Mouse (Mus musculus) lung, postnatal 25 days (tissue): ENCODE data around the gene Atf7.

ENCODE experiments used
- DNase-seq: peaks from one replicate; pipeline ENCODE4 v3.0.0; 2022; ENCODE audit warnings: low spot score

Gene Atf7

DNA sequence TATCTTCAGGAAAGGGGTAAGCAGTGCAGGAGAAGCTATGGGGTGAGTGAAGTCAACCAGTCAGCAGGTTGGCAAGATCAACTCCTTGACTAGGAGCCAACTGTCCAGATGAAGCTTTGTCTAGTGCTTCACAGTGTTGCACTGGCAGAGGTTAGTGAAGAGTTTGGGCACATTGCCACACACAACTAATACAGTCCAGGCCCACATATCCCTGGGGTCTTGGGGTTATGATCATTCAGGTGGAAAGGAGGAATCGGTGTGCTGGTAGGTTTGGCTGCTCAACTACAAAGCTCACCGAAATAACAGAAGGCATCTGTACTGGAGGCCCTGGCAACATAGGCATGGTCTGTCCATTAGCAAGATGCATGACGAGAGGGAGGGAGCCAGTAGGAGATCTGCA is 77.8 kb downstream of the Atf7 start:
- DNase-seq, result no peak

DNA sequence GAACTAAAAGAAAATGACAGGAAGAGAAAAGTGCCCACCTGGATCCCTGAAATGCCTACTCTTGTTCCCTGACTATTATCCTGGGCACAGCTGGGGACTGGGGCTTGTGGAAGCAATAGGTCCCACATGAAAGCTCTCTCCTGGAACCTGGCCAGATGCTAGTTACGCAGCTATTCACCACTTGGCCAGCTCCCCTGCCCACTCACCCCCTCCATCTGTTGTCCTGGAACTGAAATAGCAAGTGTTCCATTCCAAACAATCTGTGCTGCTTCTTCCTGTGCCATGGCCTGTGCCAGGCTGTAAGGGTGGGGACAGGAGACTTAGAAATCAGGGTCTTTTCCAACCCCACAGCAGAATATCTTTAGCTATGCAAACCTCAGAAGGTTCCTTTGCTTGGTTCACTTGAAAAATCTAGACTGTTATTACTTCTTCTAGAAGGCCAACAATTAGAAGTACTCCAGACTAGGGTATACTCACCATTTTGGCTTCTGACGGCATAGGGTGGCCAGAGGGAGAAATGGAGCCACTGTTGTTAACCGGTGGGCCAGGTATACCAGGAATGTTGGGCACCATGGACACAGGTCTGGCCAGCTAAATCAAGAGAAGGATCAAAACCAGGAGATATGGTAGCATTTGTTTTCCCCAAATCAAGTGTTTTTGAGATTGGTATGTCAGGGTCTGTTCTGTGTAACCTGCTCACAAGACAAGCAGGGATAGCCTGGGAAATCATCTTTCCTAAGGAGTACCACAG is 78.4 kb downstream of the Atf7 start:
- DNase-seq, result peak; percentile 69

GRCm38 (mm10) chr15:102546246-102546645 is 79.0 kb downstream of the Atf7 start:
- DNase-seq, result no peak

GRCm38 (mm10) chr15:102544801-102545200 is 80.5 kb downstream of the Atf7 start:
- no peak for DNase-seq

DNA sequence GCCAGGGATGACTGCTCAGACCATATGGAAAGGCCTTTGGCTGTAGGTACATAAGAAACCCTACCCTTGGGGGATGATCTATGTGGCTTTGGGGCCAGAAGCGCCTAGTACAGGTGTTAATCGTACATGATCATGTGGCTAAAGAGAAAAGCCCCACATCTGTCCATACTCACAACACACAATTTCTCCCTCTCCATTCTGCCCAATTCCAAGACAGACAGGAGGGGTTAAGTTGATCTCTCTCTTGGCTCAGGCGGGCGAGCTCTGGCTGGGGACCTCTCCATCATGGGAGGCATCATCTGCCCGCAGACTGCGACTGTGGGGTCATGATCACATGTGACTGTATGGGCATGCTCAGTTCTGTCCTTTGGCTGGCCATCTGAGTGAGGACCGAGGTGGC is 91.3 kb downstream of the Atf7 start:
- no peak for DNase-seq

DNA sequence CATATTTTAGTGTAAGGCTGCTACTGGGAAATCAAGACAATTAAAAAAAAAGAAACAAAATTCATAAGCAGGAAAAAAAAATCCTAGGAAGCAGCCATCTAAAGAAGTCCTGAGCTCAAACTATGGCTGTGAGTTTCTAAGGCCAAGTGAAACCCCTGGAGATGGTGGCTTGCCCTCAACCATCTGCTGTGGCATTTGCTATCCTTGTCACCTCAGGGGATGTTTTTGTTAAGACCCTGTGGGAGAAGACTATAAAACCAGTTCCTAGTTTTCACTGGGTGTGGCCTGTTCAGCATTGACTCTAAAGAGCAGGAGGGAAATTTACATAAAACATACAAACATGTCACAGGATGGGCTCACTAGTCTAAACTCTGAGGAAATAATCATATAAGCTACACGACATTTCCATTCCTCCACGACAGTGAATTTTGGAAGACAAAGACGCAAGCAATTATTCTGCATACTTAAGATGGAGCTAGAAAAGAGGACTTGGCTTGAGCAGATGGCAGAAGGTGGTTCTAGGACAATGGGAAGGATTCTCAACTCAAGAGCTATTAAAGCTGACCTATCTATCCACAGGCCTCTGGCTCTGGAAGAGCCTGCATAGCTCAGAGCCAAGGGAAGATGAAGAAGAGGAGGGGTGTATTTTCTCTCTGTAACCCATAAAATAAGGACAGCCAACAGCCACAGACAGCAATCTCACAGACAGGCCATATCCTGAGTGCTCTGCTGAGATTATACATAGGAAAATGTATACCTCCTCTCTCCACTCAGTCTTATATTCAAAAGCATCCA is 93.0 kb downstream of the Atf7 start:
- DNase-seq, result no peak

- DNase-seq, result no peak
Measured at GRCm38 (mm10) chr15:102531586-102531985, 93.7 kb downstream of the Atf7 start.

GRCm38 (mm10) chr15:102530566-102530965 is 94.7 kb downstream of the Atf7 start:
- no peak for DNase-seq

GRCm38 (mm10) chr15:102528396-102528795 is 96.9 kb downstream of the Atf7 start:
- no peak for DNase-seq

- DNase-seq, result no peak
Measured at GRCm38 (mm10) chr15:102527936-102528335, 97.3 kb downstream of the Atf7 start.

- DNase-seq, result no peak
Measured at GRCm38 (mm10) chr15:102526111-102527002, 98.9 kb downstream of the Atf7 start.

DNA sequence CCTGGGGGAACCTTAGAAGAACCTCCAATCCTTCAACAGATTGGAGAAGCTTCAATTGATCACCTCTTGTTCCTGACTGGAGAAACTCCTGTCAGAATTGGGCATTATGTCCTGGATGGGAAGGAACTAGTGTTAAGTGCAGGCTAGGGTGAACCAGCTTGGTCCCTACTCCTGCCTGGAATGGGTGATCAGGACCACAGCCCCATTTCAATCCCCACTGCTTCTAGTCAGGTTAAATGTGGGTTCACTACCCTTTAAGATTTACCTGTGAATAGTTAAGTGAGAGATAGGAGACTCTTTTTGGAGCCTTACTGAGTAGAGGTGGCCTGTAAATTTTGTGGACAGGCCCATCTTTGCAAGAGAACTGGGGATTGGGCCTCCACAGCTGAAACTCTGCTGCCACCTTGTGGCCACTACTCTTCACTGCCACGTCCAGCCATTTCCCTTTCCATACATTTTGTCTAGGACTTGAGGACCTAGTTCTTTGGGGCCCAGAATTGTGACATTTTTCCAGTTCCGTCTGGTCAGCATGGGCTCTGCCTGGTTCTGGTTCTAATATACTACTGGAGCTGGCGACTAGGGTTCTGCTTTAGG is 100.3 kb downstream of the Atf7 start, which contains the start of gene Npff:
Gene Npff (minus strand): TSS at position 51 of the 594 bp plus-strand sequence.
- peak; percentile 73 for DNase-seq

- no peak for DNase-seq
Measured at GRCm38 (mm10) chr15:102521480-102521879, 103.8 kb downstream of the Atf7 start.

GRCm38 (mm10) chr15:102520416-102520815 is 104.8 kb downstream of the Atf7 start:
- no peak for DNase-seq

GRCm38 (mm10) chr15:102519211-102520141 is 105.8 kb downstream of the Atf7 start:
- no peak for DNase-seq

DNA sequence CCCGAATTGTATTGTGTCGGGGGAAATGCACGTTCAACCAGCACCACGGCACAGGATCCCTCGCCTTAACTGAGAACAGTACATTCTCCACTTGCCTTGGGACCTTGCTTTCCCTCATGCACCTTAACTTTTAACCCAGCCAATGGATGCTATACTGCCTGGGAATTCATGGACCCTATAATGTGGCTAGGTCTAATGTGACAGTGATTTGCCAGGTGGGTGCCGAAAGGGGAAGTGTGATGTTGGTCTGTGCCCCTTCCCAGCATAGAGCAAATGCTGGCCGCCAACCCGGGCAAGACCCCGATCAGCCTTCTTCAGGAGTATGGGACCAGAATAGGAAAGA is 106.4 kb downstream of the Atf7 start:
- no peak for DNase-seq

GRCm38 (mm10) chr15:102517976-102518858 is 107.0 kb downstream of the Atf7 start, which contains the start of gene Tarbp2:
Gene Tarbp2, plus strand, starts transcription at chr15:102518192.
- DNase-seq, result peak; percentile 100

- no peak for DNase-seq
Measured at GRCm38 (mm10) chr15:102517631-102517975, 107.7 kb downstream of the Atf7 start.

DNA sequence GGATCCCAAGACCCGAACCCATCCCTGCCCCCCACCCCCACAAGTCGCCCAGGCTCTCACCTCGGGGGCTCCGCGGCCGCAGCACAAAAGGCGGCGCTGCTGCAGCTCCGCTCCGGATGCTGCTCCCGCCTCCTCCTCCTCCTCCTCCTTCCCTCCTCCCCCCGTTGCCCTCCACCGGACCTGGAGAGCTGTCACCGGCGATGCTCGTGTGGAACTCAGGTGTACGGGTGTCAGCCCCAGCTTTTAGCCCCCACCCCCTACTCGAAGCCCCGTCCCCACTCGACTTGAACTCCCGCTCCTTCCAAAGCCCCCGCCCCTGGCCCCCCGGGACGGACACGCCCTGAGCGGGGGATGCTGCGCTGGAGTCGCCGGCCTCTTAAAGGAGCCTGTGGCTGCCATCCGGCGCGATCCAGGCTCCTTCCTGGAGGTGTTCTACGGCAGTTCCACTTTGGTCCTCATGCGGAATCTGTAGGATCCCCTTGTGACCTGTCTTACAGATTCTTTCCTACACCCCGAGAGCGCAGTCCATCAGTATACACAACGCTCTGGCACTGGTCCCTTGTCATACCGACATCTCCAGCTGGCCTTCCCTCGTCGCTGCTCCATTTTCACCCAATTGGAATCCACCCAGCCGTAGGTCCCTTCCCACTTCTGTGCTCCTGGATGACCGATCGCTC is 108.4 kb downstream of the Atf7 start, which contains the start of gene Map3k12:
Gene Map3k12 (minus strand): TSS at position 337 of the 677 bp plus-strand sequence.
- peak; percentile 56 for DNase-seq
